Mouse (Mus musculus): Measurements from ENCODE around the gene Limch1. TPM values are rescaled to one million over a fixed set of nuclear protein-coding genes. Genes with fewer than 3 reads are reported as not detected.

Limch1 gene
- polyA plus RNA-seq, 1 experiment from 2014 or later: 6.1 TPM

- 56% methylated on average over 8 of the region's 8 CpGs for WGBS
- no peak for ATAC-seq (ENCODE audit: low FRiP score, low TSS enrichment)
- Histone ChIP-seq H3K4me3 (ENCODE audit: low read depth, low read length) (no peak overlapping the region), H3K36me3 (ENCODE audit: control insufficient read depth, insufficient read depth, low read length) (no peaks in the 10 kb centered on the region), H3K27ac (replicated peaks) (no peak overlapping the region), H3K9me3 (ENCODE audit: control insufficient read depth, low read length) (no peaks in the 10 kb centered on the region), H3K9ac (ENCODE audit: low read length) (no peak overlapping the region), H3K4me2 (replicated peaks; ENCODE audit: low read depth) (no peak overlapping the region), H3K27me3 (ENCODE audit: control insufficient read depth, insufficient read depth, low read length) (no peaks in the 10 kb centered on the region), H3K4me1 (replicated peaks; ENCODE audit: control insufficient read depth, insufficient read depth) (no peaks in the 10 kb centered on the region)
- TF ChIP-seq CTCF (IDR thresholded peaks at IDR 0.05; ENCODE audit: low read depth): no peak
- DNase-seq (ENCODE audit: low spot score): no peak
Observed at GRCm38 (mm10) chr5:66941710-66942450, 196.3 kb downstream of the Limch1 start.

- H3K9ac ChIP-seq (ENCODE audit: low read length): no peak overlapping the region
- H3K27ac ChIP-seq (replicated peaks): no peak overlapping the region
- H3K27me3 ChIP-seq (ENCODE audit: control insufficient read depth, insufficient read depth, low read length): no peaks in the 10 kb centered on the region
- WGBS: 87% methylated on average over 2 of the region's 2 CpGs
- H3K9me3 ChIP-seq (ENCODE audit: control insufficient read depth, low read length): no peaks in the 10 kb centered on the region
- DNase-seq (ENCODE audit: low spot score) (no peak), ATAC-seq (ENCODE audit: low FRiP score, low TSS enrichment) (no peak)
- H3K36me3 ChIP-seq (ENCODE audit: control insufficient read depth, insufficient read depth, low read length): no peaks in the 10 kb centered on the region
- no peak for TF ChIP-seq EP300 (optimal IDR thresholded peaks at IDR 0.05)
- no peak for TF ChIP-seq CTCF (IDR thresholded peaks at IDR 0.05; ENCODE audit: low read depth)
- no peak overlapping the region for H3K4me2 ChIP-seq (replicated peaks; ENCODE audit: low read depth)
- no peaks in the 10 kb centered on the region for H3K4me1 ChIP-seq (replicated peaks; ENCODE audit: control insufficient read depth, insufficient read depth)
- no peak overlapping the region for H3K4me3 ChIP-seq (ENCODE audit: low read depth, low read length)
Observed at GRCm38 (mm10) chr5:66942922-66943321, 197.3 kb downstream of the Limch1 start.

- Histone ChIP-seq H3K27me3 (ENCODE audit: control insufficient read depth, insufficient read depth, low read length) (no peaks in the 10 kb centered on the region), H3K4me1 (replicated peaks; ENCODE audit: control insufficient read depth, insufficient read depth) (no peaks in the 10 kb centered on the region), H3K36me3 (ENCODE audit: control insufficient read depth, insufficient read depth, low read length) (no peaks in the 10 kb centered on the region), H3K27ac (replicated peaks) (no peak overlapping the region), H3K4me2 (replicated peaks; ENCODE audit: low read depth) (no peak overlapping the region), H3K9ac (ENCODE audit: low read length) (no peak overlapping the region), H3K9me3 (ENCODE audit: control insufficient read depth, low read length) (no peaks in the 10 kb centered on the region), H3K4me3 (ENCODE audit: low read depth, low read length) (no peak overlapping the region)
- no peak for DNase-seq (ENCODE audit: low spot score)
- WGBS: 68% methylated on average over 7 of the region's 7 CpGs
- no peak for ATAC-seq (ENCODE audit: low FRiP score, low TSS enrichment)
- TF ChIP-seq EP300 (optimal IDR thresholded peaks at IDR 0.05) (no peak), CTCF (IDR thresholded peaks at IDR 0.05; ENCODE audit: low read depth) (no peak)
Observed at GRCm38 (mm10) chr5:66943521-66943920, 197.9 kb downstream of the Limch1 start.

GRCm38 (mm10) chr5:66947958-66948357 lies 202.3 kb downstream of the Limch1 start:
- no peak for TF ChIP-seq EP300 (optimal IDR thresholded peaks at IDR 0.05)
- TF ChIP-seq CTCF (IDR thresholded peaks at IDR 0.05; ENCODE audit: low read depth): no peak
- 40% methylated on average over 6 of the region's 6 CpGs for WGBS
- no peak overlapping the region for H3K4me2 ChIP-seq (replicated peaks; ENCODE audit: low read depth)
- H3K9me3 ChIP-seq (ENCODE audit: control insufficient read depth, low read length): no peaks in the 10 kb centered on the region
- no peaks in the 10 kb centered on the region for H3K36me3 ChIP-seq (ENCODE audit: control insufficient read depth, insufficient read depth, low read length)
- no peak overlapping the region for H3K27ac ChIP-seq (replicated peaks)
- H3K4me3 ChIP-seq (ENCODE audit: low read depth, low read length): no peak overlapping the region
- H3K4me1 ChIP-seq (replicated peaks; ENCODE audit: control insufficient read depth, insufficient read depth): no peaks in the 10 kb centered on the region
- no peaks in the 10 kb centered on the region for H3K27me3 ChIP-seq (ENCODE audit: control insufficient read depth, insufficient read depth, low read length)
- DNase-seq (ENCODE audit: low spot score) (no peak), ATAC-seq (ENCODE audit: low FRiP score, low TSS enrichment) (no peak; the same call in 1 of the 2 replicates)
- H3K9ac ChIP-seq (ENCODE audit: low read length): no peak overlapping the region

- no peak for TF ChIP-seq EP300 (optimal IDR thresholded peaks at IDR 0.05)
- no peak overlapping the region for H3K27ac ChIP-seq (replicated peaks)
- no peak overlapping the region for H3K4me3 ChIP-seq (ENCODE audit: low read depth, low read length)
- no peak overlapping the region for H3K4me2 ChIP-seq (replicated peaks; ENCODE audit: low read depth)
- no peaks in the 10 kb centered on the region for H3K27me3 ChIP-seq (ENCODE audit: control insufficient read depth, insufficient read depth, low read length)
- DNase-seq (ENCODE audit: low spot score) (no peak), ATAC-seq (ENCODE audit: low FRiP score, low TSS enrichment) (no peak)
- WGBS: 69% methylated on average over 8 of the region's 8 CpGs
- no peaks in the 10 kb centered on the region for H3K4me1 ChIP-seq (replicated peaks; ENCODE audit: control insufficient read depth, insufficient read depth)
- no peaks in the 10 kb centered on the region for H3K36me3 ChIP-seq (ENCODE audit: control insufficient read depth, insufficient read depth, low read length)
- no peaks in the 10 kb centered on the region for H3K9me3 ChIP-seq (ENCODE audit: control insufficient read depth, low read length)
- H3K9ac ChIP-seq (ENCODE audit: low read length): no peak overlapping the region
Observed at GRCm38 (mm10) chr5:66949098-66949692, 203.6 kb downstream of the Limch1 start.

GRCm38 (mm10) chr5:66953375-66953774 lies 207.7 kb downstream of the Limch1 start:
- no peaks in the 10 kb centered on the region for H3K36me3 ChIP-seq (ENCODE audit: control insufficient read depth, insufficient read depth, low read length)
- H3K4me2 ChIP-seq (replicated peaks; ENCODE audit: low read depth): no peak overlapping the region
- H3K27me3 ChIP-seq (ENCODE audit: control insufficient read depth, insufficient read depth, low read length): no peaks in the 10 kb centered on the region
- WGBS: 39% methylated on average over 3 of the region's 3 CpGs
- H3K9me3 ChIP-seq (ENCODE audit: control insufficient read depth, low read length): no peaks in the 10 kb centered on the region
- H3K4me3 ChIP-seq (ENCODE audit: low read depth, low read length): no peak overlapping the region
- no peak for DNase-seq (ENCODE audit: low spot score)
- ATAC-seq (ENCODE audit: low FRiP score, low TSS enrichment): no peak
- no peak for TF ChIP-seq EP300 (optimal IDR thresholded peaks at IDR 0.05)
- TF ChIP-seq CTCF (IDR thresholded peaks at IDR 0.05; ENCODE audit: low read depth): no peak
- H3K27ac ChIP-seq (replicated peaks): no peak overlapping the region
- no peaks in the 10 kb centered on the region for H3K4me1 ChIP-seq (replicated peaks; ENCODE audit: control insufficient read depth, insufficient read depth)
- H3K9ac ChIP-seq (ENCODE audit: low read length): no peak overlapping the region

Data from stomach, postnatal 0 days (tissue).